Mouse (Mus musculus): ENCODE data around the gene Fam78a. TPM values are rescaled to one million over a fixed set of nuclear protein-coding genes. Genes with fewer than 3 reads are reported as not detected.

The Fam78a gene
- total RNA-seq, 2 experiments from 2014 or later, result 15.0 to 23.0 TPM

- no peak for DNase-seq
Measured at GRCm38 (mm10) chr2:32068811-32069607, 15.6 kb downstream of the Fam78a start.

- DNase-seq, result no peak
Measured at GRCm38 (mm10) chr2:32066005-32066404, 18.7 kb downstream of the Fam78a start.

DNA sequence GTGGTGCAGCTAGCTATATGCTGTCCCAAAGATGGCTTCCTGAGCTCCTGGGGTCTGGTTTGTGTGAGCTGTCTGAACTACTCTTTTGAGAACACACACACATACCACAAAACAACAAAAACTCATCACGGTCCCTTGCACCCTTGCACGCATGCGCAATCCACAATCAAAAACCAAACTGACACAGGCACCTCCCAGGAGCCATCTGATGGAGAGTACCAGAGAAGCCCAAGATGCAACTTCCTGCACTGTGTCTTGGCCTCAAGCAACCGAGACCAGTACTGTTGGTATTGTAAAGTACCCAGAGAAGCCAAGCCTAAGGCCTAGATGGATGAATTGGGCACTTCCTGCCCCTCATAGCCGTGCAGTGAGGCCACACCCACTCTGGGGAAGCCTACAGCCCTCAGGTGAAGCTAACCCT lies 19.3 kb downstream of the Fam78a start:
- DNase-seq, result no peak

GRCm38 (mm10) chr2:32064913-32065312 lies 19.7 kb downstream of the Fam78a start:
- DNase-seq, result peak; percentile 47 to 54

DNA sequence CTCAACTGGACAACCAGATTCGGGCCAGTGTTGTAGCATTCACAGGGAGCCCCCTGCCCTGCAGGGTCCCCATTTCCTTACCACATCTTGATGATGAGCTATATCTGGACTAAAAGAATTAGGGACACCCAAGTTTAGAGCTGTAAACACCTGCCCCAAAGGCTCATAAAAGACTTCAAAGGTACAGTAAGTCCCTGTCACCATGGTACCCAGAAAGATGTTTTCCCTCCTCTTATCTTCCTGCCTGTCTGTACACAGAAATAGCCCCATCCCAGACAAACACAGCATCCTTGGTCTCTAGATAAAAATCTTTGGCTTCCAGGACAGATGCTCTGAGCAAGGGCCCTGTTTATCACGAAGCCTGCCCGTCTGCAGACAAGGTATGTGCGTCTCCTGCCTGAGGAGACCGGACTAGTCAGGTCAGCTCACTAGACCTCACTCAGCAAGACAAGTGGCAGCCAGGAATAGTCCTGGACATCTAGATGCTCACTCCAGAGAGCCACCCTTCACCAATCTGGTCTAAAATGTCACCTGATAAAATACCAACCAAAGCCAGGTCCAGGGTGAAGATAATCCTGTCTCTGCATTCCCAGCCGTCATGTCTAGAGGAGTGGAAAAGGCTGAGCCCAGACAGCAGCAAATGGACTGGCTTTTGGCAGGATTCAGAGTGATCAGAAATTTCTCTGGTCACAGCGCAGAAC lies 21.1 kb downstream of the Fam78a start:
- DNase-seq, result peak; percentile 46 to 60

GRCm38 (mm10) chr2:32062626-32063410 lies 21.8 kb downstream of the Fam78a start:
- DNase-seq, result no peak

DNA sequence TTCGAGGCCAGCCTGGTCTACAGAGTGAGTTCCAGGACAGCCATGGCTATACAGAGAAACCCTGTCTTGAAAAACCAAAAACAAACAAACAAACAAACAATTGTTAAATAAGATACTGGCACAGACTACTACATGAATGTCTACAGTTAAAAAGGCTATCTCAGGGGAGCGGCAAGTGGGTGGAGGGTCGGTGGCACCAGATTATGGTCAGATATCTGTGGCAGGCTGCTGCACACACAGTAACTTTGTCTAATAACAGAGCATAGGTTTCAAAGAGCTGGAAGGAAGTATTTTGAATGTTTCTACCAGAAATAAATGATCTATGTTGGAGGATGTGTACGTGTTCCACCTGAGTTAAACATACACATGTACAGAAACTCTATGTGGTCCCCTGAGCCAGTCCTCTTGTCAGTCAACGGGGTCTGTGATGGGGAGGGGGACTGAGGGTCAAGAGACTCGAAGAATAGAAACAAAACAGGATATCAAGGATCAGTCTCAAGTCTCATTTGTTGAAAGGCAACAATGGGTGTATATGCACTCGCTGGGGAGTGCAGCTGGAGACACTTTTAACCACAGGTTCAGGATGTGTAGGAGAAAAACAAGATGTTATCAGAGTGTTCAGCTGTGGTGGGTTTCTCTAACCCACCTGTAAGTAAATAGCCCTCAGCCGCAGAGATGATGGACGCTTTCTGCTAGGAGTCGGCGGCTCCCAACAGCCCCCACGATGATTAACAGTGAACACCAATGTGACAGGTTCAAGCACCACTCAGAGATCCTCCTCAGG lies 22.7 kb downstream of the Fam78a start:
- no peak for DNase-seq

- no peak for DNase-seq
Measured at GRCm38 (mm10) chr2:32061189-32061588, 23.5 kb downstream of the Fam78a start.

DNA sequence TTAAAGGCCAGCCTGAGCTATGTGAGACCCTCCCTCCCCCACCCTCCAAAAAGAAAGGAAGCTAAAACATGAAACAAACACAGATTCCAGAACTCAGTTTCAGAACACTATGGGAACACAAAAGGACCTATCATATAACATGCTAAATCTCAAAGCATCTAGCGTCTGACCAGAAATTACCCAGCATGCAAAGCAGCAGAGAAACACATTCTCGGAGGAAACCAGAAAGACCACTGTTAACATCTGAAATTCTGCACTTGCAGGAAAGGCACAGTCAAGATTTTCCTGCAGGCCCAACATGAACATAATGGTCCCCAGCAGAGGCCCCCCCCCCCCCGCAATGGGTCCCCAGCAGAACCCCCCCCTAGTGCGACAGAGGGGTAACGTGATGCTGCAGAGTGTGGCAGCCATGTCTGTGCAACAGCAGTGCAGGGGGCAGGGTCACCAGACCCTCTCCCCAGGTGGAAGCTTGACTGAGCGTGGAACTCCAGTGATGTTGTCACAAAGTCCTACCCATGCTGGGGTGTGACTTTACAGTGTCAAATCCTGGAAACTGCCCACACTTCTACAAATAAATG lies 24.3 kb downstream of the Fam78a start:
- DNase-seq, result no peak

DNA sequence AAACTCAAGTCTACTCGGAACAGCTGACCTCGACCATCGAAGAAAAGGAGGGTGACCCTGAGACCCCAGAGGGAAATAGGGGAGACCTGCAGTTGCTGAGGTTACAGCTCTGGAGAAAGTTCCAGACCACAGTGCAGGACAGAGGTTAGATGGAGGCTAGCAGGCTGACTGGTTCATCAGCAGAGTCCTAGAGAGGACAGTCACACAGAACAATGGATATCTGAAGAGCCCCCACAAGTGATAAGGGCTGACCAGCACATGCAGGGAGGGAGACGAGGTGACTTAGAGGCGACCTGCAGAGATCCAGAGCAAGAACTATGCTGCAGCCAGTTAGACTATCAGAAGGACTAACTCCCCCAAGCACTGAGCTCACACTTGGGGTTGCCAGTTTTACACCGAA lies 25.0 kb downstream of the Fam78a start:
- DNase-seq, result no peak

DNA sequence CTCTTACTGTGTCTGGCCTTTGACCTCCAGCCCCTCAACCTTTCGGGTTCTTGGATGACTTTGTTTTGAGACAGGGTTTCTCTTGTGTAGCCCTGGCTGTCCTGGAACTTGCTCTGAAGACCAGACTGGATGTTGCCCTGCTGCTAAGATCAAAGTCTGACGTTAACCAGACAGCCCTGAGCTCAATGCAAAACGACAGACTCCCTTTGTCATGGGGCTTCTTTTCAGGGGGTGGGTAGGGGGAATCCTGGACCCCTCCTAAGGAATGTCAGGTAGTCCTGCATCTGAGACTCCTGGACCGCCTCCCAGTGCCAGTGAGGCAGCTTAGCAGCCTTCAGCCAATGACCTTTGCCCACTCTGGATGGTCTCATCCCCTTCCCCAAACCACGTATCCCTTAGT lies 25.9 kb downstream of the Fam78a start:
- DNase-seq, result no peak

- DNase-seq, result no peak
Measured at GRCm38 (mm10) chr2:32058241-32058640, 26.4 kb downstream of the Fam78a start.

DNA sequence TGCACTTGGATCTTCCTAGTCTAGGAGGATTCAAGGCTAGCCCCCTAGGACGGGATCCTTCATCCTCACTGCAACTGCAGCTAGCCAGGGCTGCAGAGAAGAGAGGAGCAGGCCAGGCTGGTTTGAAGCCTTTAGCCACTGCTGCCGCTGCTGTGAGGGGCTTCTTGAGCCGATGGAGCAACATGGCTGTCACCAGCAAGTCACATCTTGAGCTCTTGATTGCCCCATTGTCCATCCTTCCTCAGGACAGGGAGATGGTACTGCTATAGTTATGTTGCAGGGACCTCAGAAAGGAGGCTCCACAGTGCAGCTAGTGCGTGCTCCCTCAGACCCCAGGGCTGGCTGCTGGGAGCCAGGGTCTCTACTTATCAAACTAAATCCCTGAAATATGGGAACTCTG lies 26.9 kb downstream of the Fam78a start:
- no peak for DNase-seq

- DNase-seq, result no peak
Measured at GRCm38 (mm10) chr2:32057360-32057759, 27.3 kb downstream of the Fam78a start.

DNA sequence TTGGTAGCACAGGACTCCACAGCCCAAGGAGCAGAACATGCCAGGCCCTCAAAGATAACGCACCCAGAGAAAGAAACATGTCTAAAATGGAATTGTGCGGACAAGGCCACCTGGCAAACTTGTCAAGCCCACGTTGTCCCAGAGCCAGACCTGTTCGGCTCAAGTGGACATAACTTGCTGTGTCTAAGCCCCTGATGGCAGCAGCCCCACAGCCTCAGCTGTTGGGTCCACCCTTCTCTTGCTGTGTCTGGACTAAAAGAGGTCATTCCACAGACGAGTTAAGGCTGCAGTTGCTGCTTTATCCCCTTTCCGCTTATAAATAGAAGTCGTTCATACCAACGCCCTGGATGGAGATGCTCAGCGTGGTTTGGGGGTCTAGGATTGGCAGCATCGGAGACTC lies 28.1 kb downstream of the Fam78a start:
- no peak for DNase-seq

GRCm38 (mm10) chr2:32055357-32055965 lies 29.2 kb downstream of the Fam78a start:
- no peak for DNase-seq

GRCm38 (mm10) chr2:32052418-32052817 lies 32.2 kb downstream of the Fam78a start:
- no peak for DNase-seq

DNA sequence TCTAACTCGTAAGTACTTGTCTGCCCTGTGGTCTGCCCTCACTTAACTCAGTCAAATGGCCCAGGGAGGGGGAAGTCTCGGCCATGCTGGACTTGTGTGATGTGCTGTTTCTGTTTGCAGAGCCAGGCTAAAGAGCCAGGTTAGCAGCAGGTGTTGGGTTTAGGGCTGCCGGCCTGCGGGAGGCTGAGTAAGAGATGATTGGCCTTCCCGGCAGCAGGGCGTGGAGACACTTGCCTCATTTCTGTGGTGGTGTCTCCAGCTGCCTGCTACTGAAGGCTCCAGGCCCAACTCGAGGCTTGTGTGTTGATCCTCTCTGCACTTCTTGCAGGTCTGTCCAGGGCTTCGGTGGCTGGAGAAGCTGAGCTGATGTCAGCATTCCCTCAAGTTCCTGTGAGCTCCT lies 32.9 kb downstream of the Fam78a start:
- no peak for DNase-seq

- no peak for DNase-seq
Measured at GRCm38 (mm10) chr2:32047323-32047722, 37.3 kb downstream of the Fam78a start.

GRCm38 (mm10) chr2:32046009-32046408 lies 38.6 kb downstream of the Fam78a start:
- DNase-seq, result peak; percentile 57 to 60

GRCm38 (mm10) chr2:32045375-32045774 lies 39.3 kb downstream of the Fam78a start:
- DNase-seq, result no peak

All from heart, adult 18-20 months (tissue).